Mouse (Mus musculus) embryonic facial prominence, embryonic 14.5 days (tissue): ENCODE results near the gene Usp29. TPM values are rescaled to one million over a fixed set of nuclear protein-coding genes. Genes with fewer than 3 reads are reported as not detected.
"Not testable (repeated sequence)": the region's sequence is repeated elsewhere in the genome, so short reads cannot be mapped to it uniquely, and the experiment has no call there.

Experiments
- ATAC-seq: fragments of 200-750 bp; cut with Nextera tagmentation; 2 replicates; pipeline ENCODE4 v1.8.0; 2017; ENCODE audit warnings: low read depth, moderate number of reproducible peaks, moderate TSS enrichment
- DNase-seq: peaks from one replicate; pipeline ENCODE4 v3.0.0-alpha.2; 2015; ENCODE audit warnings: low spot score
- H3K27ac ChIP-seq: fragments of 300-500 bp; sonication (generic); replicated peaks from 2 replicates; pipeline ENCODE4 v1.5.1; 2014; ENCODE audit warnings: low read depth, mild to moderate bottlenecking, low read length, moderate library complexity
- H3K27me3 ChIP-seq: fragments of 300-500 bp; sonication (generic); replicated peaks from 2 replicates; pipeline ENCODE4 v1.6.1; 2014; ENCODE audit warnings: low read length; ENCODE audit not compliant: control insufficient read depth, insufficient read depth
- H3K36me3 ChIP-seq: fragments of 300-500 bp; sonication (generic); 2 replicates; pipeline ENCODE4 v1.6.1; 2014; ENCODE audit warnings: low read length, mixed read lengths; ENCODE audit not compliant: control insufficient read depth, insufficient read depth
- H3K4me1 ChIP-seq: fragments of 300-500 bp; sonication (generic); 2 replicates; pipeline ENCODE4 v1.6.1; 2014; ENCODE audit warnings: antibody characterized with exemption, low read length; ENCODE audit not compliant: control insufficient read depth, insufficient read depth
- H3K4me2 ChIP-seq: fragments of 300-500 bp; sonication (generic); 2 replicates; pipeline ENCODE4 v1.6.1; 2014; ENCODE audit warnings: low read depth, mild to moderate bottlenecking, low read length, moderate library complexity, mixed read lengths
- H3K4me3 ChIP-seq: fragments of 300-500 bp; sonication (generic); 2 replicates; pipeline ENCODE4 v1.5.1; 2014; ENCODE audit warnings: low read depth, mild to moderate bottlenecking, low read length
- H3K9ac ChIP-seq: fragments of 300-500 bp; sonication (generic); 2 replicates; pipeline ENCODE4 v1.6.1; 2014; ENCODE audit warnings: low read depth, mild to moderate bottlenecking, low read length, moderate library complexity, mixed read lengths
- H3K9me3 ChIP-seq: fragments of 300-500 bp; sonication (generic); 2 replicates; pipeline ENCODE4 v1.6.1; 2016; ENCODE audit warnings: low read length; ENCODE audit not compliant: control insufficient read depth
- WGBS: fragments of 180-500 bp; shearing (Covaris S2); extraction: QIAGEN DNeasy Blood & Tissue Kit; methylation state at CpG from one replicate; pipeline ENCODE4 v1.1.7; 2014; 5-methylcytosine and 5-hydroxymethylcytosine counted together
- polyA plus RNA-seq: library from polyadenylated mRNA; unstranded; fragments of >200 nt; fragmentation: Nextera tagmentation; extraction: Ambion mirVana; gene quantifications from 2 replicates; pipeline ENCODE4 v1.2.1, GENCODE M21; 2014

Gene Usp29
- polyA plus RNA-seq, 1 experiment from 2014 or later, result 12.2 TPM

DNA sequence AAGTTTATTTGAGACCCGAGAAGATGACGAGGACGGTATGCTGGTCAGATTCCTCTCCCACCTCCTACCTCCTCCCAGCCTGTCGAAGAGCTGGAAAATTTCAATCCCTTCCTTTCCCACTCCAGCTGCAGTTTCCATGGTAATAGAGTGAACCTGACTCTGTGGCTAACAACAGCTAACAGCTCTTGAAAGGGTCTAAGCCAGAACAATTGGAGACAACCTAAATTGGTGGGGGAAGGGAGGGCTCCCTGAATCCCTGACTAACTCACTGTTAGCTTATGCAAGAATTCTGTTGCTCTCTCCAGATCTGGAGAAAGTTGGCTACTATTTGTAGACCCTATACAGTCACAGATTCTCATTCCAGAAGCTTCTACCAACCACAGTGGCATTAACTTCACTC, 23.1 kb downstream of the Usp29 start:
- no peaks in the 10 kb centered on the region for H3K27me3 ChIP-seq
- WGBS, result 28% methylated on average over 4 of the region's 4 CpGs
- H3K4me3 ChIP-seq, result no peak overlapping the region
- peak; percentile 77 for DNase-seq
- H3K4me2 ChIP-seq, result no peak overlapping the region
- no peaks in the 10 kb centered on the region for H3K9me3 ChIP-seq
- no peak overlapping the region for H3K9ac ChIP-seq
- H3K36me3 ChIP-seq, result no peaks in the 10 kb centered on the region
- peaks cover 9% of the 10 kb centered on the region; the same call in 1 of the 2 replicates for H3K4me1 ChIP-seq
- H3K27ac ChIP-seq, result peak overlapping the region; percentile 76; the same call in 1 of the 2 replicates
- ATAC-seq, result peak; percentile 84

DNA sequence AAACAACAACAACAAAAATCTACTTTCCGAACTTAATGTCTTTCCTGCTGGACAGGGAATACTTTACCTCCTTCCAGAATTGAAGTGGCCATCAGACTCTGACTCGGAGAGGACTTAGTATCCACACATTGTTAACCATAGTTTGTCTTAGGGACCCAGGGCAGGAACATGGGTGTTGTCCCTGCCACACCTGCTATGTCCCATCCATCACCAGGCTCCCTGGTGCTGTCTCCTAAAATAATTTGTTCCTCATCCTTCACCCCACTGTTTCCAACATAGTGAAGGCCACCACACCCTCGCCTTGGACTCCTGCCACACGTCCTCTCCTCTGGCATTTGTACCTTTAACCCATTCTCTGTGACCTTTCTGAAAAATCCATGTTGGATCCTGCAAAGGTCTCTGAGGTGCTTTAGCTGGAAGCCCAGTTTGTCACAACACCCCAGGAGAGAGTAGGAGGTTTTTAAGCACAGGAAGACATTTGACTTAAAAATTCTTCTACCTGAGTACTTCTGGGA, 26.5 kb downstream of the Usp29 start:
- Histone ChIP-seq H3K9me3 (no peaks in the 10 kb centered on the region), H3K9ac (no peak overlapping the region), H3K4me1 (peaks cover 5% of the 10 kb centered on the region; the same call in 1 of the 2 replicates), H3K4me2 (no peak overlapping the region), H3K27ac (no peak overlapping the region), H3K27me3 (no peaks in the 10 kb centered on the region), H3K4me3 (no peak overlapping the region), H3K36me3 (no peaks in the 10 kb centered on the region)
- ATAC-seq, result no peak
- 75% methylated on average over 4 of the region's 4 CpGs for WGBS
- no peak for DNase-seq

DNA sequence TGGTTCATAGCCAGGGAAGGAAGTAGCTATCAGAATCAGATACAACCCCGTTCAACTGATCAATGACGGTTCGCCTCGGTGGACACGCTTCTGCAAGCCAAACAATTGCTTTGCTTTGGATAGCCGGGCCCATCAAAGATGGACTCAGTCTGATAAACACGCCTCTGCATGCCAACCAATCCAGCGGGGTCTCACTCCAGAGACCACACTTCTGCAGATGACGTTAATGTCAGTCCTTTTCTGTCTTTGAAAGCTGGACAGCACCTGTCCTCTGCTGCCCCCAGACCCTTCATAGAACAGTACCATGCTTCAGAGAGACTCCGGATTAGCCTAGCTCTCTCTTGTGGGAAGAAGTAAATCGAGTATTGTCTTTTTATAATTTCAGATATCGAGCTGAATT, 29.3 kb downstream of the Usp29 start:
- DNase-seq (no peak), ATAC-seq (no peak)
- Histone ChIP-seq H3K9me3 (no peaks in the 10 kb centered on the region), H3K27me3 (no peaks in the 10 kb centered on the region), H3K4me1 (no peaks in the 10 kb centered on the region), H3K4me3 (no peak overlapping the region), H3K9ac (no peak overlapping the region), H3K27ac (no peak overlapping the region), H3K36me3 (no peaks in the 10 kb centered on the region), H3K4me2 (no peak overlapping the region)
- WGBS, result 66% methylated on average over 12 of the region's 12 CpGs

DNA sequence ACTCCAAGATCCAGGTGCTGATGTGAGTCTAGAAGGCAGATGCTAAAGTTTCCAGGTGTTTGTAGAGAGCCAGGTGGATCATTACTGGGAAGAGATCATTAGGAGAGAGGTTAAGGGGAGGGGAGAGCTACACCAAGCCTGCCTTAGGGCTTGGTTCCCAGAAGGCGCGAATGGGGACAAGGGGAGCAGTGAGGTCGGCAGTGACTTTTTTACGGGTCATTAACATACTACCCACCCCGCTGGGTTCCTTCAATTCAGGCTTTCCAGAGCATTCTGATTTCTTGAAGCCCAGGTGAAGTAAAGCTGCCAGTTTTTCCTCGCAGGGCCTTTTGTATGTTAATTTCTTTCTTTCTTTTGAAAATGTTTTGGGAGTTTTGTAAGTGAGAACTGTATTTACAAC, 29.8 kb downstream of the Usp29 start:
- Histone ChIP-seq H3K9me3 (no peaks in the 10 kb centered on the region), H3K36me3 (no peaks in the 10 kb centered on the region), H3K4me1 (peaks cover 1% of the 10 kb centered on the region; the same call in 1 of the 2 replicates), H3K4me2 (no peak overlapping the region), H3K4me3 (no peak overlapping the region), H3K27ac (no peak overlapping the region), H3K27me3 (no peaks in the 10 kb centered on the region), H3K9ac (no peak overlapping the region)
- DNase-seq (no peak), ATAC-seq (no peak)
- 22% methylated on average over 6 of the region's 6 CpGs for WGBS

DNA sequence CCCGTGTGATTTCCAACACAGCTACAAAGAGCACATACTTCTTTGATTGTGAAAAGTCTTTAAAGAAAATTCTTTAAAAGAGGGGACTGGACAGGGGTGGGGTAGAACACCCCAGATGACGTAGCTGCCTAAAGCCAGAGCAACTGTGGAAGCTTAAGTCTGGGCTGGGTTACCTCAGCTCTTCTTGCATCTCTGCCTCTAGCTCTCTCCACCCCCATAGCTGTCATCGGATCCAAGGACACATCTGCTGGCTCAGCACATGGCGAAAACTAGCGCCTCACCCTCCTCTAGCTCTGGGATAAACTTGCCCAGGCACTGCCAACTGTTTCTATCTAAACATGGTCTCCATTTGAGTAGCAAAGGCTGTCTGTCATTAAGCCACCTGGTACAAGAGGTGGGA, 34.9 kb downstream of the Usp29 start:
- Histone ChIP-seq H3K27me3 (no peaks in the 10 kb centered on the region), H3K9me3 (no peaks in the 10 kb centered on the region), H3K27ac (peak overlapping the region; percentile 57; the same call in 1 of the 2 replicates), H3K4me1 (peaks cover 14% of the 10 kb centered on the region), H3K9ac (no peak overlapping the region), H3K4me3 (no peak overlapping the region), H3K36me3 (no peaks in the 10 kb centered on the region), H3K4me2 (no peak overlapping the region)
- DNase-seq (peak; percentile 92), ATAC-seq (peak; percentile 93)
- WGBS, result 17% methylated on average over 5 of the region's 5 CpGs

DNA sequence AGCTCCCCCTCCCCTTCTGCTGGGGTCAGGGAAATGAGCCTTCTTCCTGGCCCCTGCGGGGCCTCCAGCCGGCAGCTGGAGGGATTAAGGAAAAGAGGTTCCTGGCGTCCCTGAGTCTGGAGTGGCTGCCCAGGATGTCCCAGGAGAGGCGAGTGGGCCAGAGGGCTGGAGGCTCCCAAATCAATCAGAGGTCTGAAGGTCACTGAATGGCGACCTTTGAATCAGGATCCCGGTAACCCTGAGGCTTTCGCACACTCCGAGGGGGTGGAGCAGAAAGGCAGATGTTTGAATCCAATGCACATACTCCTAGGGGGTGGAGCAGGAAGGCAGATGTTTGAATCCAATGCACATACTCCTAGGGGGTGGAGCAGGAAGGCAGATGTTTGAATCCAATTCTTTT, 39.9 kb downstream of the Usp29 start:
- DNase-seq, result peak; percentile 81
- H3K4me1 ChIP-seq, result peaks cover 18% of the 10 kb centered on the region
- peak; percentile 83 for ATAC-seq
- no peaks in the 10 kb centered on the region for H3K27me3 ChIP-seq
- H3K36me3 ChIP-seq, result no peaks in the 10 kb centered on the region
- 2% methylated on average over 8 of the region's 8 CpGs for WGBS
- peak overlapping the region; percentile 1; the same call in 1 of the 2 replicates for H3K4me2 ChIP-seq
- peak overlapping the region; percentile 28; the same call in 1 of the 2 replicates for H3K27ac ChIP-seq
- no peak overlapping the region for H3K4me3 ChIP-seq
- 0 out of 2 replicates have a peak overlapping the region, but pooled peaks have one; percentile 1 for H3K9ac ChIP-seq
- H3K9me3 ChIP-seq, result no peaks in the 10 kb centered on the region

DNA sequence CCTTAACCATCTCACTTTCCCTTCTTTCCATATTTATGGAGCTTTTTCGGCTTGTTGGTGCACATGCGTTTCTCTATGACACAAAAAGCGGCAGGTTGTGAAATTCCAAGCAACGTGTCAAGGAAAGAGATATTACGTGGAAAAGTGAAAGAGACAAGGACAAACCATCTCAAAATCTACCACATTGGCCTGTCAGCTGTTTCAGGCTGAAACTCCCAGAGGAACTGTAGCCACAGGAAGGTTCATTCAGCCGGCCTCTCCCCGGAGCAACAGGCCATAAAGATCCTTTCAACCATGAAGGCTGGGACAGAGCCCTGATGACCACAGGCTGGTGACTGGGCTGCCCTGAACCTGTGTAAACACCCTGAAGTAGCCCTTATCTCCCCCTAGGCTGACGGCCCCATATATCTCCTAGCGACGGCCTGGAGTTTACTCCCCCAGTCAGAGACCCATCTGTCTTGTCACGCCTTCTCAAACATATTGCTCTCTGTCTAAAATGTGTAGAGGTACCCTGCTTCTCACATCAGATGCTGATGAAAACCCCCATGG, 43.6 kb downstream of the Usp29 start:
- not testable (repeated sequence) for H3K9ac ChIP-seq, H3K27ac ChIP-seq, H3K36me3 ChIP-seq, H3K4me3 ChIP-seq, H3K9me3 ChIP-seq, H3K27me3 ChIP-seq, ATAC-seq, H3K4me2 ChIP-seq, DNase-seq
- peaks cover 36% of the 10 kb centered on the region for H3K4me1 ChIP-seq
- WGBS, result 69% methylated on average over 11 of the region's 11 CpGs

DNA sequence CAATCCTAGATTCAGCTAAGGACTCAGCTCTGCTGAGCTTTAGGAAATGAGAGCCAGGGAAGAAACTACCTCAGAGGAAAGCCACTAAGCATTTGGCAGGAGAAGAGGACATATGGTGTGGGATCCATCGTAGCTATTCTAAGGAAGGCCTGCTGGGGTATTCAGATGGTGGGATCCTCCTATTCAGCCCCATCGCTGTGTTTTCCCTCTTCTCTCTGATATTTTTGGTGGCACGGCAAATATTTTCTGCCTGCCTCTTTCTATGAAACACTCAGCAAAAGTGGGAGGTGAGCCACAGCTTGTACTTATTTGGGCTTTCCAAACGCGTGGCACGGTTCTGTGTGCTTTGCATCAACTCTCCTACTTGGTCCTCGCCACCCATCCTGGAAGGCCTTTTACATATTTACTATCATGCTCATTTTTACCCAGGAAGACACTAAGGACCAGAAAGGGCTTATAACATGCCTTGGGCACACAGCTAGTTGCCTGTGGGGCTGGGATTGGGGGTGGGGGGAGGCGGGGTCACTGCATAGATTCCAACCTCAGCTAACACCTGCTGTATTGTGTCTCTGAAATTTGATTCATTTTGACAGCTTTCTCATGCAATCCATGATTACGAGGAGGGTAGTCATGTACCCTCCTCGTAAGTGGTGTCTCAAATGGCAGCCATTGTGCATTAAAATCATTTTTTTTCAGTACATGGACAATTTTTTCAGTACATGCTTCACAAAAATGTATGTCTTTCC, 46.1 kb downstream of the Usp29 start:
- Histone ChIP-seq H3K4me2 (no peak overlapping the region), H3K9ac (no peak overlapping the region), H3K27ac (peak overlapping the region; percentile 78), H3K27me3 (no peaks in the 10 kb centered on the region), H3K4me3 (no peak overlapping the region), H3K4me1 (peaks cover 34% of the 10 kb centered on the region), H3K9me3 (no peaks in the 10 kb centered on the region), H3K36me3 (no peaks in the 10 kb centered on the region)
- WGBS, result 68% methylated on average over 10 of the region's 10 CpGs
- ATAC-seq (no peak), DNase-seq (peak; percentile 42)
